Mouse (Mus musculus) lung, adult 2 months (tissue): ENCODE results near the gene Actl9.

Source experiments
- CTCF ChIP-seq: fragments of 200-500 bp; IDR thresholded peaks from 2 replicates; pipeline ENCODE4 v1.5.1; 2011; ENCODE audit warnings: mild to moderate bottlenecking, low read length, control low read depth; ENCODE audit not compliant: insufficient read depth
- POLR2A ChIP-seq: fragments of 200-500 bp; IDR thresholded peaks from 2 replicates; pipeline ENCODE4 v1.6.1; 2011; ENCODE audit warnings: low read depth, mild to moderate bottlenecking, control low read depth, low read length, borderline replicate concordance; ENCODE audit errors: extremely low read depth

DNA sequence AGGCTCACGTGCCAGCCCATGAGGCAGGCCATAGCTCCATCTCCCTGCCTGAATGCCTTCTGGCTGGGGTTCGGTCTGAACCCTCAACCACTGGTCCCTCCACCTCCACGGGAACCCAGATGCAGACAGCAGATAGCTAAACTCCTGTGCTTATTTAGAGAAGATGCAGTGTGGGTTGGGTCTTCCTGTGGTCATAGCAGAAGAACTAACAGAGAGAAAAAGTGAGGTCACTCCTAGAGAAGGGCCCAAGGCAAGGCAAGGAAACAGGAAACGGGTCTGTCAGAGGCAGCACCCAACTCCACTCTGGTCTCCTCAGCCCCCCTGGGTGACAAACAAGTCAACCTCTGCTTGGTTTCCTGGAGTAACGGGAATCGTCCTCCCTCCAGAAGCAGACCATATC lies 38.5 kb downstream of the Actl9 start:
- no peak for TF ChIP-seq POLR2A
- TF ChIP-seq CTCF, result no peak
